Mouse (Mus musculus) brain, embryonic 14.5 days (tissue): ENCODE measurements around the gene Usf1.

Experiments
- CTCF ChIP-seq: fragments of 200-500 bp; IDR thresholded peaks from 2 replicates; pipeline ENCODE4 v1.5.1; 2012; ENCODE audit warnings: inconsistent platforms, mild to moderate bottlenecking, moderate library complexity, borderline replicate concordance; ENCODE audit not compliant: insufficient read depth, insufficient read length; ENCODE audit errors: extremely low read depth
- POLR2A ChIP-seq: fragments of 200-500 bp; IDR thresholded peaks from 2 replicates; pipeline ENCODE4 v1.6.1; 2012; ENCODE audit warnings: mild to moderate bottlenecking, inconsistent platforms, borderline replicate concordance; ENCODE audit not compliant: poor library complexity, insufficient read depth, insufficient read length, severe bottlenecking; ENCODE audit errors: extremely low read depth

- TF ChIP-seq CTCF (no peak), POLR2A (no peak)
These were observed 54.8 kb downstream of the Usf1 start for GRCm38 (mm10) chr1:171465749-171466412.
